Comparison of ENCODE assay signal across 23 mouse cellular contexts in genomic region chr1:188815072-188815471, GRCm38 (mm10).
"Had no signal": no experiment of that assay in that cellular context is flagged by ENCODE, and none has a peak within 500 bp of the region (broad histone marks: within the 10 kb centered on the region; RNA-seq: fewer than 3 reads in every experiment).

No protein-coding gene starts in this region.

- H3K27ac ChIP-seq: kidney, postnatal 0 days; layer of hippocampus, adult 2 months; limb, embryonic 12.5 days; limb, embryonic 15.5 days; liver, embryonic 13.5 days; macrophage; midbrain, embryonic 12.5 days; midbrain, embryonic 15.5 days; neural tube, embryonic 12.5 days; neural tube, embryonic 15.5 days; stomach, postnatal 0 days had no signal

- H3K27me3 ChIP-seq: limb, embryonic 12.5 days; liver, embryonic 13.5 days; midbrain, embryonic 12.5 days; midbrain, embryonic 15.5 days; neural tube, embryonic 12.5 days; neural tube, embryonic 15.5 days had no signal

- H3K4me3 ChIP-seq: layer of hippocampus, adult 2 months; limb, embryonic 12.5 days; limb, embryonic 15.5 days; liver, embryonic 13.5 days; midbrain, embryonic 12.5 days; midbrain, embryonic 15.5 days; neural tube, embryonic 12.5 days; neural tube, embryonic 15.5 days had no signal

- ATAC-seq: intestine, postnatal 0 days; midbrain, embryonic 15.5 days had no signal

- H3K4me2 ChIP-seq: limb, embryonic 12.5 days; limb, embryonic 15.5 days; liver, embryonic 13.5 days; midbrain, embryonic 12.5 days; midbrain, embryonic 15.5 days; neural tube, embryonic 12.5 days; neural tube, embryonic 15.5 days had no signal

- H3K4me1 ChIP-seq: limb, embryonic 12.5 days; limb, embryonic 15.5 days; liver, embryonic 13.5 days; midbrain, embryonic 12.5 days; midbrain, embryonic 15.5 days; neural tube, embryonic 12.5 days; neural tube, embryonic 15.5 days had no signal

- H3K9ac ChIP-seq: limb, embryonic 12.5 days; limb, embryonic 15.5 days; liver, embryonic 13.5 days; midbrain, embryonic 12.5 days; midbrain, embryonic 15.5 days; neural tube, embryonic 12.5 days; neural tube, embryonic 15.5 days had no signal

- DNase-seq: kidney, adult 2 months; kidney, postnatal 36 days; left cerebral cortex, postnatal 4 days; liver, embryonic 13.5 days; lung, adult 2 months; lung, postnatal 10 days; right cerebral cortex, adult 18-20 months; right cerebral cortex, postnatal 14 days; right cerebral cortex, postnatal 4 days; thymus, adult 2 months; thymus, postnatal 14 days; thymus, postnatal 4 days had no signal

- H3K9me3 ChIP-seq: limb, embryonic 15.5 days; liver, embryonic 13.5 days; midbrain, embryonic 12.5 days; midbrain, embryonic 15.5 days; neural tube, embryonic 12.5 days; neural tube, embryonic 15.5 days had no signal

- H3K36me3 ChIP-seq: limb, embryonic 12.5 days; limb, embryonic 15.5 days; liver, embryonic 13.5 days; midbrain, embryonic 12.5 days; midbrain, embryonic 15.5 days; neural tube, embryonic 12.5 days; neural tube, embryonic 15.5 days had no signal
